Mouse (Mus musculus): ENCODE measurements around the gene Foxo1. TPM values are rescaled to one million over a fixed set of nuclear protein-coding genes. Genes with fewer than 3 reads are reported as not detected.

Foxo1 gene
- polyA plus RNA-seq, 1 experiment from 2014 or later: 5.4 TPM

- Histone ChIP-seq H3K27me3 (replicated peaks) (peaks cover 17% of the 10 kb centered on the region), H3K9me3 (no peaks in the 10 kb centered on the region), H3K4me1 (peaks cover 35% of the 10 kb centered on the region), H3K4me3 (peak overlapping the region; percentile 97), H3K4me2 (peak overlapping the region; percentile 97), H3K27ac (replicated peaks) (peak overlapping the region; percentile 95), H3K9ac (peak overlapping the region; percentile 94), H3K36me3 (no peaks in the 10 kb centered on the region)
- no peak for ATAC-seq (ENCODE audit: extremely low read depth, insufficient number of reproducible peaks, low FRiP score, low TSS enrichment)
- WGBS: 1% methylated on average over 71 of the region's 89 CpGs
Measured at GRCm38 (mm10) chr3:52268737-52269513, 789 bp downstream of the Foxo1 start.

DNA sequence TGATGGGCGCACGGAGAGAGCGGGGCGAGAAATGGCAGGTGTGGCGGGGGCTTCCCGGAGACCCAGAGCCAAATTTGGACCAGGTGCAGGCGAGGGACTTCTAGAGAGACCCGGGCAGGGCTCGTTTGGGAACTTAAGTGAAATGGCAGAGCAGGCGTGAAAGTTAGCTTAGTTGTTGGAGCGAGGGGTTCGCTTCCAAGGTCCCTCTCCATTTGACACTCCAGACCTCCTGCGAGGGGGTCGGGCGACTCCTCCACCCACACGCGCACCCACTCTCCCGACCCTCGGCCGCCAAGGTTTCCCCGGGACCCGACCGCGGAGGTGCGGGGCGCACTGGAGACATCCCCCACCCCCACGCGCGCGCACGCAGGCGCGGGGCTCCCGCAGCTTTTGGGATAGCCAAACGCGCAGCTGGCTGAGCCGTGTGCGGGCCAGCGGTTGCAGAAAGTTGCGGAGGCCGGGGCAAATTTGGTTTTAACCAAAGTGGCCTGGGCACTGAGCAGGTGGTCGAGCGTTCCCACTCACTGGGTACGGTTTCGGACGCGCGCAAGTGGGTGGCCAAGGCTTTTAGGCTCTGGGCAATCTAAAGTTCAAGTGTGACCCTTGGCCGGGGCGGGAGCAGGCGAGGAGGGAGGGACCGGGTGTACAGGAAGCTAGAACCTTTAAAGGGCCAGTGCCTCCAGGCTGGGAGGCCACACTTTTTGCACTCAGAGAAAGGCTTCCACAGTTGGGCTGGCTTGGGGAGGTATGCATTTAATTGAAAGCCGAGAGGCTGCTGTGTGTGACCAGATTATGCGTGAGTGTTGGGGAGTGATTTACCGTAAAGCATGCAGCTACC, 1.6 kb downstream of the Foxo1 start:
- Histone ChIP-seq H3K27ac (replicated peaks) (peak overlapping the region; percentile 95), H3K4me3 (peak overlapping the region; percentile 97), H3K4me1 (peaks cover 43% of the 10 kb centered on the region), H3K9me3 (no peaks in the 10 kb centered on the region), H3K4me2 (peak overlapping the region; percentile 97), H3K36me3 (no peaks in the 10 kb centered on the region), H3K27me3 (replicated peaks) (peaks cover 17% of the 10 kb centered on the region), H3K9ac (peak overlapping the region; percentile 94)
- no peak for ATAC-seq (ENCODE audit: extremely low read depth, insufficient number of reproducible peaks, low FRiP score, low TSS enrichment)
- under 1% methylated on average over 55 of the region's 55 CpGs for WGBS

- H3K4me1 ChIP-seq: peaks cover 43% of the 10 kb centered on the region
- peaks cover 10% of the 10 kb centered on the region for H3K27me3 ChIP-seq (replicated peaks)
- ATAC-seq (ENCODE audit: extremely low read depth, insufficient number of reproducible peaks, low FRiP score, low TSS enrichment): no peak
- 22% methylated on average over 3 of the region's 3 CpGs for WGBS
- H3K4me3 ChIP-seq: peak overlapping the region; percentile 97
- peak overlapping the region; percentile 94 for H3K9ac ChIP-seq
- H3K36me3 ChIP-seq: no peaks in the 10 kb centered on the region
- H3K4me2 ChIP-seq: peak overlapping the region; percentile 97
- H3K27ac ChIP-seq (replicated peaks): no peak overlapping the region
- no peaks in the 10 kb centered on the region for H3K9me3 ChIP-seq
Measured at GRCm38 (mm10) chr3:52270511-52270910, 2.4 kb downstream of the Foxo1 start.

GRCm38 (mm10) chr3:52271376-52271775, 3.2 kb downstream of the Foxo1 start:
- Histone ChIP-seq H3K36me3 (no peaks in the 10 kb centered on the region), H3K4me2 (peak overlapping the region; percentile 97), H3K4me1 (peaks cover 40% of the 10 kb centered on the region), H3K9me3 (no peaks in the 10 kb centered on the region), H3K27ac (replicated peaks) (no peak overlapping the region), H3K9ac (peak overlapping the region; percentile 94), H3K27me3 (replicated peaks) (peaks cover 2% of the 10 kb centered on the region), H3K4me3 (peak overlapping the region; percentile 97)
- WGBS: 63% methylated on average over 5 of the region's 5 CpGs
- ATAC-seq (ENCODE audit: extremely low read depth, insufficient number of reproducible peaks, low FRiP score, low TSS enrichment): no peak

DNA sequence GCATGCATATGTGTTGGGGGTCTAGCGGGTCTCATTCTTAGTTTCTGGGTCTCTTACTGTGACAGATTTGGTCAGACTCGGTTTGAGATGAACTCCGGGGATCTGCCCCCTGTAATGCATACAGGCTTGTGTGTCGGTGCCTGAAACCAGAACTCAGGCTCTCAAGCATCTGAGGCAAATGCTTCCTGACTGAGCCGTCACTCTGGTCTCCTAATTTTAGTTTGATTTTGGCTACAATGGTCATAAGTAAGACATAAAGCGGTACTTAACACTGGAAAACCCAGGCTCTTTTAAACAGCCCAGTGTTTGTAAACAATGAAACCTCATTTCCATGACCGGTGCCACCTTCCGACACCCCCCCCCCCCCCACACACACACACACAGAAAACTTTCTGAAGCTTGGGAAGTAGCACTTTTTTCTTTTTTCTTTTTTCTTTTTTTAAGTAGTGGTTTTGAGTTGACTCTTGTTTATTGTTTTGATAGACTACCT, 4.3 kb downstream of the Foxo1 start:
- Histone ChIP-seq H3K4me3 (peak overlapping the region; percentile 97), H3K36me3 (no peaks in the 10 kb centered on the region), H3K4me1 (peaks cover 31% of the 10 kb centered on the region), H3K4me2 (peak overlapping the region; percentile 97), H3K27ac (replicated peaks) (no peak overlapping the region), H3K9ac (peak overlapping the region; percentile 94), H3K27me3 (replicated peaks) (no peaks in the 10 kb centered on the region), H3K9me3 (no peaks in the 10 kb centered on the region)
- 60% methylated on average over 8 of the region's 8 CpGs for WGBS
- no peak for ATAC-seq (ENCODE audit: extremely low read depth, insufficient number of reproducible peaks, low FRiP score, low TSS enrichment)

GRCm38 (mm10) chr3:52274475-52274874, 6.3 kb downstream of the Foxo1 start:
- Histone ChIP-seq H3K9me3 (no peaks in the 10 kb centered on the region), H3K4me2 (no peak overlapping the region), H3K4me3 (no peak overlapping the region), H3K27me3 (replicated peaks) (no peaks in the 10 kb centered on the region), H3K9ac (no peak overlapping the region), H3K36me3 (0 out of 2 replicates have a peak, but pooled peaks cover 5% of the 10 kb centered on the region), H3K27ac (replicated peaks) (no peak overlapping the region), H3K4me1 (peaks cover 31% of the 10 kb centered on the region)
- no peak for ATAC-seq (ENCODE audit: extremely low read depth, insufficient number of reproducible peaks, low FRiP score, low TSS enrichment)

- Histone ChIP-seq H3K9ac (no peak overlapping the region), H3K9me3 (no peaks in the 10 kb centered on the region), H3K27ac (replicated peaks) (no peak overlapping the region), H3K27me3 (replicated peaks) (no peaks in the 10 kb centered on the region), H3K4me2 (no peak overlapping the region), H3K4me3 (no peak overlapping the region), H3K4me1 (peaks cover 31% of the 10 kb centered on the region), H3K36me3 (0 out of 2 replicates have a peak, but pooled peaks cover 5% of the 10 kb centered on the region)
- 83% methylated on average over 9 of the region's 9 CpGs for WGBS
- ATAC-seq (ENCODE audit: extremely low read depth, insufficient number of reproducible peaks, low FRiP score, low TSS enrichment): no peak
Measured at GRCm38 (mm10) chr3:52275037-52275555, 7.0 kb downstream of the Foxo1 start.

DNA sequence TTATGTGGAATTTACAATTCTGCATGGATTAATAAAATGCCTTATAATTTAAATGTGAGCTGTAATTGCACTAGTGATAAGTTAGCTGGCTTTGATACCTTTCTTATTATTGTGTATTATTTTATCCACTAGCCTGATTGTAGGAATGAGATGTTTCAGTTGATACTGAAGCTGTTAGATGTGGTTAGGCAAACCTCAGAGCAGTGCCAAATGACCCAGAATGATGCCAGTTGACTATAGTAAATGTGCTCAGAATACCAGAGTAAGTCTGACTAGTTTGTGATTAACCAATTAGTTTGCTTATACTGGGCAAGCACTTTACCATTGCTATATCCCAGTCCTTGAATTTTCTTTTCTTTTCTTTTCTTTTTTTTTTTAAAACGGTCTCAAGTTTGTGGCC, 12.5 kb downstream of the Foxo1 start:
- H3K27me3 ChIP-seq (replicated peaks): no peaks in the 10 kb centered on the region
- no peak for ATAC-seq (ENCODE audit: extremely low read depth, insufficient number of reproducible peaks, low FRiP score, low TSS enrichment)
- 0 out of 2 replicates have a peak, but pooled peaks cover 5% of the 10 kb centered on the region for H3K36me3 ChIP-seq
- H3K9ac ChIP-seq: no peak overlapping the region
- H3K4me1 ChIP-seq: peaks cover 15% of the 10 kb centered on the region
- H3K4me3 ChIP-seq: no peak overlapping the region
- H3K27ac ChIP-seq (replicated peaks): no peak overlapping the region
- H3K9me3 ChIP-seq: no peaks in the 10 kb centered on the region
- WGBS: 87% methylated on average over 1 of the region's 1 CpGs
- H3K4me2 ChIP-seq: no peak overlapping the region

- no peak for ATAC-seq (ENCODE audit: extremely low read depth, insufficient number of reproducible peaks, low FRiP score, low TSS enrichment)
- Histone ChIP-seq H3K27me3 (replicated peaks) (no peaks in the 10 kb centered on the region), H3K27ac (replicated peaks) (no peak overlapping the region), H3K4me1 (peaks cover 15% of the 10 kb centered on the region), H3K4me3 (no peak overlapping the region), H3K9ac (no peak overlapping the region), H3K4me2 (no peak overlapping the region), H3K36me3 (0 out of 2 replicates have a peak, but pooled peaks cover 5% of the 10 kb centered on the region), H3K9me3 (no peaks in the 10 kb centered on the region)
- 82% methylated on average over 3 of the region's 3 CpGs for WGBS
Measured at GRCm38 (mm10) chr3:52281882-52282281, 13.7 kb downstream of the Foxo1 start.

GRCm38 (mm10) chr3:52282369-52282768, 14.2 kb downstream of the Foxo1 start:
- H3K27ac ChIP-seq (replicated peaks): 0 out of 2 replicates have a peak overlapping the region, but pooled peaks have one; percentile 40
- no peaks in the 10 kb centered on the region for H3K27me3 ChIP-seq (replicated peaks)
- WGBS: 39% methylated on average over 2 of the region's 2 CpGs
- ATAC-seq (ENCODE audit: extremely low read depth, insufficient number of reproducible peaks, low FRiP score, low TSS enrichment): no peak
- H3K36me3 ChIP-seq: 0 out of 2 replicates have a peak, but pooled peaks cover 5% of the 10 kb centered on the region
- H3K9ac ChIP-seq: no peak overlapping the region
- no peak overlapping the region for H3K4me2 ChIP-seq
- H3K9me3 ChIP-seq: no peaks in the 10 kb centered on the region
- peaks cover 15% of the 10 kb centered on the region for H3K4me1 ChIP-seq
- no peak overlapping the region for H3K4me3 ChIP-seq

GRCm38 (mm10) chr3:52283521-52283920, 15.4 kb downstream of the Foxo1 start:
- WGBS: 69% methylated on average over 6 of the region's 6 CpGs
- no peak overlapping the region for H3K4me3 ChIP-seq
- no peak overlapping the region for H3K9ac ChIP-seq
- no peaks in the 10 kb centered on the region for H3K36me3 ChIP-seq
- H3K4me1 ChIP-seq: peaks cover 15% of the 10 kb centered on the region
- H3K27me3 ChIP-seq (replicated peaks): no peaks in the 10 kb centered on the region
- no peak overlapping the region for H3K4me2 ChIP-seq
- no peaks in the 10 kb centered on the region for H3K9me3 ChIP-seq
- ATAC-seq (ENCODE audit: extremely low read depth, insufficient number of reproducible peaks, low FRiP score, low TSS enrichment): no peak
- no peak overlapping the region for H3K27ac ChIP-seq (replicated peaks)
